Mouse (Mus musculus) left cerebral cortex, postnatal 4 days (tissue): ENCODE data around the gene Usp13. TPM values are rescaled to one million over a fixed set of nuclear protein-coding genes. Genes with fewer than 3 reads are reported as not detected.

Experiments used
- DNase-seq: peaks from one replicate; pipeline ENCODE4 v3.0.0-alpha.2; 2022
- intact Hi-C: fragments of 180-260 bp; cut with DNase I; formaldehyde crosslinking; loops from one replicate; pipeline ENCODE4 v1.15.1; 2025
- total RNA-seq, 2 experiments: library from RNA; stranded (reverse); gene quantifications; 2 replicates each; pipeline ENCODE4 v1.2.3; 2021

Usp13 gene
- 10 to 100 TPM; 25.3 to 28.5 TPM for total RNA-seq

DNA sequence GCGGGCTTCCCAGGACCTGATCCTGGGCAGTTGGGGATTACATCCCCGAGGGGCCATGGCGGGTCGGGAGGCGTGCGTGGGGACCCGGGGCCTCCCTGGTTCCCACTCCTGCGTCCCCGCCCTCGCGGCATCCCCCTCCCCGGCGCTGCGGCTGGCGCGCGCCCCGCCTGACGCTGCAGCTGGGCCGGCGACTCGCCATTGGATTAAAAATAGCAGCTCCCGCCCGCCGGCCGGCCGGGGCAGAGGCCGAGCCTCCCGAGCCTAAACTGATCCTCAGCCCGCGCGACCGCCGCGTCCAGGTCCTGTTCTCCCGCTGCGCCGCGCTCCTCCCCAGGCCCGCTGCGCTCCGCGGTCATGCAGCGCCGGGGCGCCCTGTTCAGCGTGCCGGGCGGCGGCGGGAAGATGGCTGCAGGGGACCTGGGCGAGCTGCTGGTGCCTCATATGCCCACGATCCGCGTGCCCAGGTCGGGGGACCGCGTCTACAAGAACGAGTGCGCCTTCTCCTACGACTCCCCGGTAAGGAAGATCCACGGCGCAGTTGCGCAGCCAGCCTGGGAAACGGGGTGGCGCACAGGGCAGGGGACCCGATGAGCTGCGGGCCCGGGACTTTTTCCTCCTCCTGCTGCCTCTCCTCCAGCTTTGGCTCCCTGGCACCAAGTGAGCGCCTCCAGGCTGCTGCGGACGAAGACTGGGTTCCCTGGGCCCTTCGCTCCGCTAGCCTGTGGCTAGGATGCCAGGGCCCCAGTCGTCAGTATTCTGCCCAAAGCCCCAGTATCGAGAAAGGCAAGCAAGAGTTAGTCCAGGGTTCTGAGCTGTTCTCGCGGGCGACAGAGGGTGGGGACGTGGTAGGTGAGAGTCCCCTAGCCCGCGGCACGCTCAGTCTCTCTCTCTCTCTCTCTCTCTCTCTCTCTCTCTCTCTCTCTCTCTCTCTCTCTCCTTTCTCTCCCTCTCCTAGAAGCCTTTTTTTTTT, at the start of gene Usp13:
Gene Usp13 (plus strand): TSS at position 190 of the 970 bp plus-strand sequence.
- peak; percentile 68 for DNase-seq
- intact Hi-C loops = loop anchor here (5.0 kb wide), 1 partner anchor 65 kb away; no protein-coding TSS in a partner anchor

DNA sequence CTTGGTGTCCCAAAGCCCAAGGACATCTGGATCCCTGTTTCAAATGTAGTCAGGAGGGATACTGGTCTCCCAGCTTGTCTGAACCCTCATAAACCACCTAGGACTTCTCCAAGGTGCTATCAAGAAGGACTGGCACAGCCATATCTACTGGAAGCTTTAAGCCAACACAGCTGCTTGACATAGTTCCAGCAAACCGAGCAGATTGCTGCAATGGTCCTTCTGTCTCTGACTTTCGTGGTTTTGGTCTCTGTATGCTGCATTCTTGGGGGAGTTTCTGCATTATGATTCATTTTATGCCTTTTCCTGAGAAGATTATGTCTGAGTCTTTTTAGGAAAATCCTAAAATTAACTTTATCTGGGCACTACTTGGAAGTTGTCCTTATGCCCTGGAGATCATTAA, 46.6 kb upstream of the Usp13 start:
- intact Hi-C loops = no loop called here

DNA sequence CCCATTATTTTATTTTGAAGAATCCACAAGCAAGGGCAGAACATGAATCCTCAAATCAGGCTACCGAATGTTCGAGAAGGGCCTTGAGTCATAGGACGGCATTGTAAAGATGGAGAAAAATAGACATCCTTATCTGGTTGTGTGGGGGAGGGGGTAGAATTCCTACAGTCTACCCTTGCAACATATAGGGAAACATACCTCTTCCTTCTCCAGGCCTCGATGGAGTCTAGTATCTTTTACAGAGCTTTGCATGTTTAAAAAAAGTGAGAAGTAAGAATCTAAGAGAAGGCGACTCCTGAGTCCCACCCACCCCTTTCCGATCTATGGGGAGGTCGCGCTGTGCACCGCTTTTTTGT, 367 bp upstream of the Usp13 start:
- intact Hi-C loops = loop anchor here (5.0 kb wide), 1 partner anchor 65 kb away; no protein-coding TSS in a partner anchor
- no peak for DNase-seq

More for the DNA sequence above, 46.6 kb upstream of the Usp13 start:
- no peak for DNase-seq

DNA sequence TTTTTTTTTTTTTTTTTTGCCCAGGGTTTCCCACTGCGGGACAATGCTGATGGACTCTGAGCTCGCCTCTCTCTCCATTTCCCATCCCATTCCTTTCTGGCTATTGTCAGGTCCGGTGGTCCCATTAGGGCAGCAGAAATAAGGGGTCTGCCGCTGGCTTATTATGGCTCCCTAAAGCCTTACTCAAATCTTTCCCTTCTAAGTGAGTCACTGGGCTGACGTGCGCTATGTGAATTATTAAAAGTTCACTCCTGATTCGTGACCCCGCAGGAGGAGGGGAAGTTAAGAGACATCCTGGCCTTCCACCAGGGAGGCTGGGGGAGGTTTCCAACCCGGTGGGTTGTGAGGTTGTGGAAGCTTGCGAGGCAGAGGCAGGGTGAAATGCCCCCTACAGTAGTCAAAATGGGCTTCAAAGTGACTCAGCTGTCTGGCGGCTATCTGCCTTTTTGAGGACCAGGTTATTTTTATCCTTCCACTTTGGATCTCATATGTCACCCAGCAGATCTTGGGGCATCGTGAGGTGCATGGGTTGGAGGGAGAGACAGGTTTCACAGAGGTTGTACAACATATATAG, 1.1 kb downstream of the Usp13 start:
- no peak for DNase-seq
- intact Hi-C loops = loop anchor here (5.0 kb wide), 1 partner anchor 66 kb away; no protein-coding TSS in a partner anchor

DNA sequence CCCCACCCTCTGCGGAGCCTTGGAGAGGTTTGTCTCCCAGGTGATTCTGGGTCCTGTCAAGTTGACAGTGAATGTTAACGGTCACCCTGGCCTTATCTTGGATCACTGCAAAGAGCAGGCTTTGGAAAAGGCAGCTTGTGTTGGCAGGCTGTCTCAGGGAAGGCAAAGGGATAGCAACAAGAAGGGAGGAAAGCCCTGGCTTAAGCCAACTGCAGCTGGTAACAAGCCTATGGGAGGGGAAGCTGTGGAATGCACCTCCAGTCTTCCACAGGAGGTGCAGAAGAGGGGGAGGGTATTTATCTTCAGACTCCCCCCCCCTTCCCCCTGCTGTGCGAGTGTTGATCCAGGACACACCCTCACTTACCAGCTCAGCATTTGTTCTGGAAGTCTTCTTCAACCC, 5.3 kb downstream of the Usp13 start:
- no peak for DNase-seq
- intact Hi-C loops = no loop called here

DNA sequence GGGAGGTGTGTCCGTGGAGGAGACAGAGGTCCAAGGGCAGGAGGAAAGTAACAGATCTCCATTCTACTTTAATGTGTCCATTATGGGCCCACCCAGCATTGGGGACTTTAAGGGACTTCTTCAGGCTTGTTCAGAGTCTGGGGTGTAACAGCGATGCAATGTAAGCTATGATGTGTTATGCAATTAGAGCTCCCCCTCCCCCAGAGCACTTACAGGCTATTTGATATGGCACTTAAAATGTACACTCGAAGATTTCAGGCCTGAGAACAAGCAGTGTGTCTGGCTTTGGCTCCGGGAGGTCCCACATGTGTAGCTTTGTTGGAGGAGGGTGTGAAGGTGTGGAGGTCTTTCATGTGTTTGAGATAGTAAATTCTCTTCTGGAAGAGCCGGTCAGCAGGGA, 7.6 kb downstream of the Usp13 start:
- no peak for DNase-seq
- intact Hi-C loops = no loop called here

DNA sequence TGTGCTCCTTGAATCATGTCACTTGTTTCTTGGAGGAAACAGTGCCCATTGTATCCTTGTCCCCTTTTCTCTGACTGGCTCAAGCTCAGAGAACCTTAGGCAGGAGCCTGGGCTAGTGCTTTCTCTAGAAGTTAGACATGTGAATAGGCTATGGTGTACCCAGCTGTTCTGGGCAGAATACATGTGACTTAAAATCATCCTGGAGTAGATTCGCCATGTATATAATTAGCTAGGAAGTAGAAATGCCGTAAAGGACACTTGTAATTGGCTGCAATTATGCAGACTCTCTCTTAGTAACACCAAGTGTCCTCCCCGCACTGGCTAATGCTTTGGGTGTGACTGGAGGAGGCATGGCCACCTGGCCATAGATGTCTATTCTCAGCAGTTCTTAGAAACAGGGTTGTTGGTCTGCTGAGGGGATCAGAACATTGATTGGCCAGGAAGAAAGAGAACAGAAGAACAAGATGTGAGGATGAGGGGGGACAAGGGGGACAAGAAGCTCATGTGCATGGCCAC, 8.7 kb downstream of the Usp13 start:
- intact Hi-C loops = no loop called here
- no peak for DNase-seq

DNA sequence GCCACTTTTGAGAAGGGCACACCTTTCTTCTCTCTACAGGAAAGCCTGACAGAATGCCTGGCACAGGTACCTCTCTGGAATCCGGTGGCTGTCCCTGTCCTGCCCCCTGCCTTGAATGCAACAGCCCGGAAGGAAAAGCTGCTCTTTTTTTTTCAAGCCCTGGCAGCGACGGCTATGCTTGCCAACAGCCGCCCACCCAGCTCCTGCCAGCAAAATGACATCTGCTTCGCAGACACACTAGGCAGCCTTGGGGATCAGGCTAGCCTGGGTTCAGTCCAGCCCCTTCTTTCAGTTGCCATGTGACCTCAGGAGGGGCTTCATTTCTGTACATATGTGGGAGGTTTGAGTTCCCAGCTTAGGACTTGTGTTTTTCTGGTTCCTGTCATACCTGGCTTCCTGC, 9.4 kb downstream of the Usp13 start:
- peak; percentile 75 for DNase-seq
- intact Hi-C loops = no loop called here

DNA sequence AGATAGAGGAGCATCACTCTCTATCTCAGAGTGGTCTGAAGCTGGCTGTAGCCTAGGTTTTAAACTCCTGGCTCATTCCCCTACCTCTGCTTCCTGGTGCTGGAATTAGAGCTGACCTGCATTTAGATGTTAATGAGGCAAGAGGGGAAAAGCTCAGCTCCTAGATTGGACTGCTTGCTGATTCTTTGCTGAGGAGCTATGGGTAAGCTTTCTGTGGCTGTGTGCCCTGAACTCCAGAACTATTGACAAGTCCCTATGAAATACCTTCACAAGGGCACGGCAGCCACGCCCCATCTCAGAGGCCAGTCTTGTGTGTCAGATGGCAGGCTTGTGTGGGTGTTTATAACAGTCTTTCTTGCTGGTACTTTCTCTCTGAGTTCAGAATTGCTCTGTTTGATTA, 16.5 kb downstream of the Usp13 start:
- intact Hi-C loops = no loop called here
- no peak for DNase-seq

DNA sequence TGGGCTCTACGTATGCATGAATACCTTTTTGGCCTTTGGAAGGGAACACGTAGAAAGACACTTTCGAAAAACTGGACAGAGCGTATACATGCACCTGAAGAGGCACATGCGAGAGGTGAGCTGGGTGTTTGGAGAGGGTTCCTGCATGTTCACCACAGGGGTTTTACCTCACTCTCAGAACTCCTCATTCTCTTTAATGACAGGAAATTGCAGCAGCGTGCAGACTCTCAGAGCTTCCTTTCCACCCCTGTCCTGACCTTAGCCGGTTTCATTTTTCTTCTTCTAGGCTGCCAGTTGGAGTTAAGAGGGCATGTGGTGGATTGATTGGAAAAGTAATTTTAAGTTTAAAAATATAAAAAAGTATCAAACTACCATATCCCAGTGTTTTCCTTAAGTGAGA, 20.5 kb downstream of the Usp13 start:
- no peak for DNase-seq
- intact Hi-C loops = no loop called here

DNA sequence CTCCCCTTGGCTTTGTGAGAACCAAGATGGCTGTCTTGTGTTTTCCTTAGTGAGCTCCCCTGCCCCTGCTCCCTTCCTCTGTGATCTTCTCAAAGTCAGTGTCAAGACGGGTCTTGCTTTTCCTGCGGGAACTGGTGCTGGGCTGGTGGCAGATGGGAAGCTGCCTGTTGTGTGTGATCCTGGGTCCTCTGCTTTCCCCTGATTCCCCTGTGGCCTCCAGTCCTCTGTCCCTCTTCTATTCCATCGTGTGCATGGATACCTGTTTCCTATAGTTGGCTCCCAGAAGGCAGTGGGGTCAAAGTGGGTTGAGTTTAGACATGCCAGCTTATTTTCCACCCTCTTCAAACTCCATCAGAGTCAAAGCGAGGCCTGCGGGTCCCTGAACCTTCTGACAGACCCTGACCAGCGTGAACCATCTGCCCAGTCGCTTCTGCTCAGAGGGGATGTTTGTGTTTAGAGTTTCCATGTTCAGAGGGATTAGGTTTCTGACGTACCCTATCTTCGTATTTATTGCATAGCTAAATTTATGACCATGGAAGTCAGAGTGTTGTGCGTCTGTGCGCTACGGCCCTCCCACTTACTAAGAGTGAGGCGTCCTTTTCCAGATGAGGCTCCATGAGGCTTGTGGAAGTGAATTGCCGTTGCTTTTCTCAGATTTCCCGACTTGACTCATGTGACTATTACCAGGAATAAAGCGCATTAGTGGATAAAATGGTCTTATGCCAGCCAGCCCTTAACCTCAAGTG, 39.2 kb downstream of the Usp13 start:
- intact Hi-C loops = no loop called here

DNA sequence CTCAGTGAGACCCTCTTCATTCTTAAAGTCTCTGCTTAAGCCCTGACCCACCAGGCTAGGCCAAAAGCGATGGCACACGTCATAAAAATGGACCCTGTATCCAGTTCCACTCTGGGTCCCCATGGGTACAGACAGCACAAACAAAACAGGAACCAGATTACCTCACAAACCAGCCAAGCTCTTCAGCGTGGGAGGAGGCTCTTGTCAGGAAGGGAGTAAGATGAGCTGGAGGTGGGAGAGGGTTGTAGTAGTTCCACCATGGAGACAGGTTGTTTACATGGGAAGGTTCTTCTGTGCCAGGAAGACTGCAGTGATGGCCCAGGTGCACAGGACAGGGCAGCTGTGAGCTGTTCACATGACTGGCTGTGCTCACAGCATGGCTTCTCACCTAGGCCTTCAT, 53.7 kb downstream of the Usp13 start:
- DNase-seq = no peak
- intact Hi-C loops = no loop called here

More for the DNA sequence above, 39.2 kb downstream of the Usp13 start:
- no peak for DNase-seq

DNA sequence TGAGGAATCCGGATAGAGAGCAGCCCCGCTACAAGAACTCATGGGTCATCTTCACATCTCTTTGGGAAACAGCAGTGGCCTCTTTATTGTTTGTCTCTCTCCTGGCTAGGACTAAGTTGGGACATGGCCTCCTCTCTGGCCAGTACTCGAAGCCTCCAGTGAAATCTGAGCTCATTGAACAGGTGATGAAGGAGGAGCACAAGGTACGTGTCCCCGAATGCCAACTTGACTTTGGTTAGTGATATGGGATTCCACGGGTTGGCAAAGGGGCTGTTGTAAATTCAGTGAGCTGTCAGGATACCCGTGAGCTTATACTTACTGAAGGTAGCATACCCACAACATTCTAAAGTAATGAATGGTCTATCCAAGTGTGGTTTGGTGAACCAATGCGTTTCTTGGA, 69.0 kb downstream of the Usp13 start:
- intact Hi-C loops = no loop called here
- no peak for DNase-seq

DNA sequence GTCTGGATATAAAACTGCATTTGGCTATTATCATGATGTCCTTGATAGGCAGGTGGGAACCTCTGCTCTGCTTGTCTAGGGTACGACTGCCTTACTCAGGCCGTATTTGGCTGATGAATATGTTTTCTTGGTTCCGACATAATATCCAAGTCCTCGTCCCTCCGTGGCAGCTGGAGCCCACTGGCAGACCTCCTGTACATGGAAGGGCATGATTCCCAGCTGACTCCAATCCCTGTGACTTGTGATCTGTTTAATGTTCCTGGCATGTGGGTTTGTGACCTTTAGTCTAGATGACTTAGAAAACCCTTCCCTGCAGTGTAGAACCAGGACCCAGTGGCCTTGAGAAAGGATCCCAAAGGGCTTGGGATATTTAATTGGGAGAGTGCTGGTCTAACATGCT, 71.5 kb downstream of the Usp13 start:
- intact Hi-C loops = no loop called here
- no peak for DNase-seq

DNA sequence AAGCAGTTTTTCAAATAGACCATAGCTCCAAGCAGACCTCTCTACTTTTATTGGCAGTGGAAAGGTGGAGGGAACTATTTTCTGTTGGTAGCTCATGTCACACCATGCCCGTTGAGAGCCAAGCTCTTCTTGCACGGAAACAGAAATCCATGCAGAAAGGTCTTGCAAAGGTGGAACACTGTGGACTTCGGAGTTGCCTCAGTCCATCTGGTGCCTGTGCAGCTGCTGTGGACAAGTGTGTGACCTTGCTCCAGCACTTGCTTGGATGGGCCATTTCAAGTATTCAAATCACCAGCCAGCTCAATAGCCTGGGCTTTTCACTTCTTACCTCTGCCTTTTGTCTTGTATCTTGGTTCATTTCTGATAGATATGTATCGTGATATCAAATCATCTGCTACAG, 72.8 kb downstream of the Usp13 start:
- intact Hi-C loops = no loop called here
- no peak for DNase-seq

DNA sequence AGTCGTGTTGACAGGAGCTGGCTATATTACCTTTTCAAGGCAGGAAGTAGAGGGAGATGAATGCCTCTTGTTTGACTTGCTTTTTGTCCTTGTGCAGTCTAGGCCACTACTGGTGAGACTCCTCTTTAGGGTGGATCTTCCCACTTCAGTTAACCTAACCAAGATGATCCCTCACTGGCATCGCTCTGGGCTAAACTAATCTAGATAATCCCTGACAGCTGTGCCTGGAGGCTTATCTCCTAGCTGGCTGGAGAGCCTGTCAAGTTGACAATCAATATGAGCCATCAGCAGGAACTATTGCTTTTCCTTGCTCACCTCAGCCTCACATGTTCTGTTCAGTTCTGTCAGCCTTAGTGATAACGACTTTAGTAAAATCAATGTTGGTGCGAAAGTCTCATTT, 86.1 kb downstream of the Usp13 start:
- intact Hi-C loops = no loop called here
- DNase-seq = no peak

DNA sequence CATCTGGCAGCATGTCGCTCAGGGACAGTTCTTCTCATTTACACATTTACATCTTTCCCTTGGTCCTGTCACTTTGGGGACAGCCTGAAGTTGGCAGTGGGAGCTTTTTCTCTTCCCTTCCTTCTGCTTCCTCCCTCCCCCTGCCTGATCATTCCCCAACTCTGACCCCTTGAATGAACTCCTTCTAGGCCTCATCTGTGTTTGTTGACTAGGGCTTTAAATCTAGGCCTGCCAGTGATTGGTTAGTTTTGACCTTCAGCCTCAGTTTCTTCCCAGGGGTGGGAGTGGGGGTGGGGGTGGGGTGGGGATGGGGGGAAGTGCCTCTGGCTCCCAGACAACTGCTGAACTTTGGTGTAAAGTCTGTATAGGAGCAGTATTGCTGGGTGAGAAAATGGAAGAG, 87.3 kb downstream of the Usp13 start:
- no peak for DNase-seq
- intact Hi-C loops = no loop called here

DNA sequence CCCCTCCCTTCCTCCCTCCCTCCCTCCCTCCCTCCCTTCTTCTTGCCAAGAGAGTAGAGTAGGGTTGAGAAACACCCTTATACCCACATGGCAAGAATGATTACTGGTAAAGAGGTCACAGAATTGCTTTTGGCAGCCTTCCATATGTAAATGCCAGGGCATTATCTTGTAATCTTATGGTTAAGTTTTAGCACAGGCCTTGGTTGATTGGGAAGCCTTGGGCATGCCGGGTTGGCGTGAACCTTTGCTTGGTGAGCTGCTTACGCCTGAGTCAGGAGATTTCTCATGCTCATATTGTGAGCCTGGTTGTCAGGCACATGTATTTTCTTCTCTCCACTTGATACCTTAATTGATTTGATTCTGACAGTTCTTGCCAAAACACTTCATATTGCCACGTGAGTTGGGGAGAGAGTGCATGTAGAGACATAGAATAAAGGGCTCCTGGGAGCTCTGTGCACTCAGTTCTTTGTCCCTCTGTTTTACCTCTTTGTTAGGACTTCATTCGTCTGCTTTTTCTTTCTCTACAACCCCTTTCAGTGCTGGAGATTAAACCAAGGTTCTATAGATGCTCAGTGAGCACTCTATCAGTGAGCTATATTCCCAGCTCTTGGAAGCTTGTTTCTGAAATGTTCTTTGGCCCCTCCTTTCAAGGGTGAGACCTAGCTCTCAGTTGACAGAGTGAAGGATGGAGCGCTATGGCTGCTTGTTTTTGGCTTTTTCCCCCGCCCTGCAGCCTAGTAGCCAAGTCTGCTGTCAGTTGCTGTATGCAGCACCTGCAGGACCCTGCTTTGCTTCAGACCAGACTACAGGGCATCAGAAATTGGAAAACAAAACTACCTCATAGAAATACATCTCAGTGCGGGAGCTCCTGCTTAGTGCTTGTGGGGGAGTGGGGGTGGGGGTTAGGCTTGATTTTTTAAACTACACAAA, 88.8 kb downstream of the Usp13 start:
- intact Hi-C loops = no loop called here
- DNase-seq = no peak

DNA sequence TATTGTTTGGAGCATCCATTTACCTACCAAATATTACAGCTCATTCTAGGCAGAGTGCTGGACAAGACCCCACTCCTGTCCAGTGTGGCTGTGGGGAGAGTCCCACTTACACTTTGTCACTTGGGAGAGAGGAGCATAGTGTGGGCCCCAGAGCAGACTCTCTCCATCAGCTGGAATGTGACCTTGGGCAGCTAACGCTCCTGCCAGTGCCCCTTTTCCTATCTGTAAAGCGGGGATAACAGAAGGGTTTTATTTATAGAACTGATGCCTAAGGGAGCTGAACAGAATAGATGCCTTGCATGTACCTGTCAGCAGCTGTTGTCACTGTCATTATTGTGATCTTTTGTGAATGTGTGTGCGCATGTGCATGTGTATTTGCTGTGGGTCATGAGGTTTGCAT, 91.1 kb downstream of the Usp13 start:
- intact Hi-C loops = no loop called here
- DNase-seq = no peak

DNA sequence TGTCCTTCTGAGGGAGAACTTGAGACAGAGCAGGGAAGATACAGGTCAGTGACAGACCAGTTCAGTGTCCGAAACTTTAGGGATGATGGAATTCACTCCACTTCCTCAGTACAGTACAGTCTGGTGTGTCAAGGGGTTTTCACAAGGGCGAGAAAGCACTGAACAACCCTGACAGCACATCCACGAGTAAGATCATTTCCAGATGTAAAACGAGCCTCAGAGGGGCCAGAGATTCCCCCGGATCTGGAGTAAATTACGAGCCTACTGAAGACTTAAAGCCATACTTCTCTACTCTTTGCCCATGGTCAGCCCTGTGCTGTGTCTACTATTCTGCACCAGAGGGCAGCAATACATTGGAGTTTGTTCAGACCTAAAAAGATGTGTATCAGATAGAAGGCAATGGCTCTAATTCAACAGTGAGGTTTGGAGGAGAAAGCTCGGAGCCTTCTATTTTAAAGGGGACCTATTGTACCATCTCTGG, 92.8 kb downstream of the Usp13 start:
- intact Hi-C loops = loop anchor here (2.0 kb wide), 1 partner anchor 879 kb away; no protein-coding TSS in a partner anchor
- no peak for DNase-seq
